Mouse (Mus musculus): ENCODE data around the gene Setd1a. TPM values are rescaled to one million over a fixed set of nuclear protein-coding genes. Genes with fewer than 3 reads are reported as not detected.
A peak's percentile ranks its signal among the peaks of the same experiment; 100 is the strongest.
"Not testable (repeated sequence)": the region's sequence is repeated elsewhere in the genome, so short reads cannot be mapped to it uniquely, and the experiment has no call there.

The Setd1a gene
- 5.2 and 9.2 TPM in 2 replicates for polyA plus RNA-seq (2012; rRNA removed)

GRCm38 (mm10) chr7:127776426-127776825, at the start of gene Setd1a:
Gene Setd1a, plus strand, starts transcription at chr7:127776670.
- TF ChIP-seq CTCF (IDR thresholded peaks at IDR 0.05; ENCODE audit: extremely low read depth, insufficient read length, insufficient replicate concordance, low read depth, low read length) (peak; percentile 18; the same call in 1 of the 2 replicates), POLR2A (IDR thresholded peaks at IDR 0.05; ENCODE audit: low read depth, low read length) (no peak)
- Histone ChIP-seq H3K4me3 (ENCODE audit: low read depth, low read length) (peak within 1 kb of the TSS; percentile 97), H3K4me1 (ENCODE audit: control insufficient read depth, insufficient read depth, insufficient read length, low read length) (no peaks in the 10 kb centered on the region; the same call in 1 of the 2 replicates), H3K27me3 (ENCODE audit: control insufficient read depth, insufficient read depth, low read length) (no peaks in the 10 kb centered on the region), H3K36me3 (ENCODE audit: control insufficient read depth, insufficient read depth, low read length) (peaks cover 12% of the 10 kb centered on the region), H3K27ac (ENCODE audit: insufficient read depth, low read depth, low read length) (peak within 1 kb of the TSS; percentile 97)
- under 1% methylated on average over 23 of the region's 23 CpGs for WGBS

- Histone ChIP-seq H3K36me3 (ENCODE audit: control insufficient read depth, insufficient read depth, low read length) (no peaks in the 10 kb centered on the region), H3K4me3 (ENCODE audit: low read depth, low read length) (no peak overlapping the region), H3K27ac (ENCODE audit: insufficient read depth, low read depth, low read length) (no peak overlapping the region), H3K4me1 (ENCODE audit: control insufficient read depth, insufficient read depth, insufficient read length, low read length) (peaks cover 5% of the 10 kb centered on the region; the same call in 1 of the 2 replicates), H3K27me3 (ENCODE audit: control insufficient read depth, insufficient read depth, low read length) (no peaks in the 10 kb centered on the region)
- TF ChIP-seq POLR2A (IDR thresholded peaks at IDR 0.05; ENCODE audit: low read depth, low read length) = no peak
- TF ChIP-seq CTCF (IDR thresholded peaks at IDR 0.05; ENCODE audit: extremely low read depth, insufficient read length, insufficient replicate concordance, low read depth, low read length) = no peak
- 86% methylated on average over 7 of the region's 7 CpGs for WGBS
Observed at GRCm38 (mm10) chr7:127727898-127728297, 48.6 kb upstream of the Setd1a start.

GRCm38 (mm10) chr7:127730170-127730569, 46.3 kb upstream of the Setd1a start:
- peak overlapping the region; percentile 18; the same call in 1 of the 2 replicates for H3K27ac ChIP-seq (ENCODE audit: insufficient read depth, low read depth, low read length)
- TF ChIP-seq CTCF (IDR thresholded peaks at IDR 0.05; ENCODE audit: extremely low read depth, insufficient read length, insufficient replicate concordance, low read depth, low read length) (no peak), POLR2A (IDR thresholded peaks at IDR 0.05; ENCODE audit: low read depth, low read length) (no peak)
- 50% methylated on average over 4 of the region's 4 CpGs for WGBS
- H3K4me1 ChIP-seq (ENCODE audit: control insufficient read depth, insufficient read depth, insufficient read length, low read length) = peaks cover 5% of the 10 kb centered on the region; the same call in 1 of the 2 replicates
- no peaks in the 10 kb centered on the region for H3K27me3 ChIP-seq (ENCODE audit: control insufficient read depth, insufficient read depth, low read length)
- H3K4me3 ChIP-seq (ENCODE audit: low read depth, low read length) = no peak overlapping the region
- no peaks in the 10 kb centered on the region for H3K36me3 ChIP-seq (ENCODE audit: control insufficient read depth, insufficient read depth, low read length)

DNA sequence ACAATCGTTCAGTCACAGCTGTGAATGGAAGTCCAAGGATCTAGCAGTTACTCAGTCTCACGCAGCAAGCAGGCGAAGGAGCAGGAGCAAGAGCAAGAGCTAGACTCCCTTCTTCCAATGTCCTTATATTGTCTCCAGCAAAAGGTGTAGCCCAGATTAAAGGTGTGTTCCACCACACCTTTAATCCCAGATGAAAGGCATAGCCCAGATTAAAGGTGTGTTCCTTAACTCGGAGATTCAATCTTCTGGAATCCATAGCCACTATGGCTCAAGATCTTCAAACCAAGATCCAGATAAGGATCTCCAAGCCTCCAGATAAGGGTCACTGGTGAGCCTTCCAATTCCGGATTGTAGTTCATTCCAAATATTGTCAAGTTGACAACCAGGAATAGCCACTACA, 44.4 kb upstream of the Setd1a start, which contains the start of gene Ctf2:
Gene Ctf2, minus strand, starts transcription at position 101 of the 400 bp plus-strand sequence.
- WGBS = 63% methylated on average over 1 of the region's 5 CpGs
- H3K4me1 ChIP-seq (ENCODE audit: control insufficient read depth, insufficient read depth, insufficient read length, low read length); H3K4me3 ChIP-seq (ENCODE audit: low read depth, low read length); H3K36me3 ChIP-seq (ENCODE audit: control insufficient read depth, insufficient read depth, low read length); H3K27me3 ChIP-seq (ENCODE audit: control insufficient read depth, insufficient read depth, low read length); H3K27ac ChIP-seq (ENCODE audit: insufficient read depth, low read depth, low read length): not testable (repeated sequence)

DNA sequence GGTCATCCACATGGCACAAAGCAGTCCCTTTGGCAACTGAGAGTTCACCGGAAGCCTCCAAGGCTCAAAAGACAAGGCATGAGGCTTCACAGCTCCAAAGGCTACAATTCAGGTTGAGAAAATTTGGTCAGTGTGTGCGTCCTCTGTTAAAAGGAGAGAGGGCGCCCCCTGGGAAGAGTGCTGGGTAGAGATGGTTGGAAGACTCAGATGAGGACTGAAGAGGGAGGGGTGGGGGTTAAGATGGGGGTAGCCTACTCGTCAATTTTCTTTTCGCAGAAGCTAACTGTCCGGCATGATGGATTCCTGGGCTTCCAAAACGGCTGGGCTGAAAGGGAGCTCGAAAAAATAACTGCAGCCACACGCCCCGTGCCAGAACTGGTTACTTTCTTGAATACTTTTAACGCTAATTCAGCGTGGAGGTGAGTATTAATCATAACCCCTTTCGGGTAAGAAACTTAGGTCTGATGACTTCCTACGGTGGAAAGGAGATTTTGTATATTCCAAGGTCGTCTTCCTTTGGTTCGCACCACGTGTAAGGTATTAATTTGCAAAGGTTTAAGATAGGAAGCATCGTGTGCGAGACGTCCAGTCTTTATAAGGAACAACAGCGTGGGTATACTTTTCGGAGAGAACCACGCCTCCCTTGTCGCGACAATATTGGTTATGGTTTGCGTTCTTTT, 32.0 kb upstream of the Setd1a start, which contains the start of gene Fbxl19:
Gene Fbxl19, plus strand, starts transcription at position 178 of the 680 bp plus-strand sequence.
- peaks cover 4% of the 10 kb centered on the region; the same call in 1 of the 2 replicates for H3K4me1 ChIP-seq (ENCODE audit: control insufficient read depth, insufficient read depth, insufficient read length, low read length)
- under 1% methylated on average over 26 of the region's 26 CpGs for WGBS
- H3K36me3 ChIP-seq (ENCODE audit: control insufficient read depth, insufficient read depth, low read length) = peaks cover 3% of the 10 kb centered on the region; the same call in 1 of the 2 replicates
- TF ChIP-seq CTCF (IDR thresholded peaks at IDR 0.05; ENCODE audit: extremely low read depth, insufficient read length, insufficient replicate concordance, low read depth, low read length) = peak; percentile 64; the same call in 1 of the 2 replicates
- no peak for TF ChIP-seq POLR2A (IDR thresholded peaks at IDR 0.05; ENCODE audit: low read depth, low read length)
- peak within 1 kb of the TSS; percentile 96 for H3K4me3 ChIP-seq (ENCODE audit: low read depth, low read length)
- H3K27ac ChIP-seq (ENCODE audit: insufficient read depth, low read depth, low read length) = peak within 1 kb of the TSS; percentile 73
- no peaks in the 10 kb centered on the region for H3K27me3 ChIP-seq (ENCODE audit: control insufficient read depth, insufficient read depth, low read length)

GRCm38 (mm10) chr7:127745251-127745651, 31.2 kb upstream of the Setd1a start:
- TF ChIP-seq POLR2A (IDR thresholded peaks at IDR 0.05; ENCODE audit: low read depth, low read length) = no peak
- TF ChIP-seq CTCF (IDR thresholded peaks at IDR 0.05; ENCODE audit: extremely low read depth, insufficient read length, insufficient replicate concordance, low read depth, low read length) = 0 out of 2 replicates have a peak, but pooled peaks have one; percentile 6
- Histone ChIP-seq H3K27ac (ENCODE audit: insufficient read depth, low read depth, low read length) (peak overlapping the region; percentile 73), H3K36me3 (ENCODE audit: control insufficient read depth, insufficient read depth, low read length) (peaks cover 10% of the 10 kb centered on the region), H3K27me3 (ENCODE audit: control insufficient read depth, insufficient read depth, low read length) (no peaks in the 10 kb centered on the region), H3K4me1 (ENCODE audit: control insufficient read depth, insufficient read depth, insufficient read length, low read length) (peaks cover 4% of the 10 kb centered on the region; the same call in 1 of the 2 replicates), H3K4me3 (ENCODE audit: low read depth, low read length) (peak overlapping the region; percentile 96)
- under 1% methylated on average over 19 of the region's 19 CpGs for whole genome bisulfite sequencing

Data from small intestine, adult 2 months (tissue).